Mouse (Mus musculus) kidney, postnatal 10 days (tissue): Measurements from ENCODE around the gene Patl2.

Source experiments
- DNase-seq: peaks from one replicate; pipeline ENCODE4 v3.0.0; 2021; ENCODE audit warnings: mixed read lengths

Patl2 gene

DNA sequence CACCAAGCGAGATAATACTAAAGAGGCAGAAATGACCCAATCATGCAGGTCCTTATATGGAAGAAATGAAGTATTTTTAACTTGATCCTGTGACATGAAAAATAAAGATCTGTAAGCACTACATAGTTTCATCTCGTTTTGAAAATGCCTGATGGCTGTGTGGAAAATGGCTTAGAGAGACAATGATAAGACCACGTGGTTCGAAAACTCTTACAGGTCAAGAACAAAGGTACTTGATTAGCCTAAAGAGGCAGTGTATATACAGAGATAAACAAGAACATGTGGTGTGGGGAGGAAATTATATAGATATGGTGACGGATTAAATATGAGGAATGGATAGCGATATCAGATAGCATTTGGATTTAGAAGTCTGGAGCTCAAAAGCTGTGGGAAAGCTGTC is 14.7 kb downstream of the Patl2 start:
- DNase-seq, result no peak

DNA sequence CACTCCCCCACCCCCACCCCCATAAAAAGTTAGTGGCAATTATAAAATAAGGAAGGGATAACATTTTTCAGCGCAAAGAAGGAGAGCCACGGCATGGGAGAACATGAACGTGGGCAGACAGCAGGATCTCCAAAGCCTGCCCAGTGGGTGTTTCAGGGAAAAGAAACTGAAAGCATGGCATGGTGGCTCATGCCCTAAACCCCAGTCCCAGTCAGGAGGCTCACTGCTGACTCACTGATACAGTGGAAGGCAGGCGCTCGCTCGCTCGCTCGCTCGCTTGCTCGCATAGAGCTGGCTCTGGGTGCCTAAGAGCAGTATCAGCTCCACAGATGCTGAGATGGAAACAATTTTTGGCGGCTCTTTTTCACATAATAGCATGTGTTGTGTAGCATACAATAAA is 21.7 kb downstream of the Patl2 start:
- DNase-seq, result no peak

DNA sequence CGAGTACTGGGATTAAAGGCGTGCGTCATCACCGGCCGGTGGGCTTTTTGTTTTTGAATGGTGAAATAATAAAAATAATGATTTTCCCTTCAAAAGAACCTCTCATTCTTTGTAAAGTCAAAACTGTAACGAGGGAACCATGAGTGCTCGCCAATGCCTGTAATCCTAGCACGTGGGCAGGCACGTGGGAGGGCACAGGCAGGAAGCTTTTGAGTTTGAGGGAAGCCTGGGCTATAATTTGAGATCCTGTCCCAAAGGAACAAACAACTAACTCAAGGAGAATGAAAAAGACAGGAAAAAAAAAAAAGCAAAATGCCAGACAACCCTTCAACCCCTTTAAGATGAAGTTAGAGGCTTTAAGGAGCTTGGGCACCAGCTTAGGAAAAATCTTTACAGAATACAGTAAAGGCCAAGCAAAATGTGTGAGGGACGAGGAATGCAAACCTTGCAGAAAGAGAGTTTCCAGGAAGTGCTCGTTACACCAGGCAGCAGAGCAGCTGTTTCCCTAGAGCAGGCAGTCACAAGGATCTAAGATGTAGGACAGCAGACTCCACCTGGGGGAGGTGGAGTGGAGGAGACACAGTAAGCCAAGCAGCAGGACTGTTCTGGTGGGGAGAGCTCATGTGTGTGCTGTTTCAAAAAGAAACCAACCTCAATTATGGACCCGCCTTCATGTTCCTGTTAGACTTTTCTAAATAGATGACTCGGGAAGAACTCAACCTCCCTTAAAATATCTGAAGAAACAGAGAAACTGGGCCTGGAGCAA is 22.4 kb downstream of the Patl2 start:
- no peak for DNase-seq

DNA sequence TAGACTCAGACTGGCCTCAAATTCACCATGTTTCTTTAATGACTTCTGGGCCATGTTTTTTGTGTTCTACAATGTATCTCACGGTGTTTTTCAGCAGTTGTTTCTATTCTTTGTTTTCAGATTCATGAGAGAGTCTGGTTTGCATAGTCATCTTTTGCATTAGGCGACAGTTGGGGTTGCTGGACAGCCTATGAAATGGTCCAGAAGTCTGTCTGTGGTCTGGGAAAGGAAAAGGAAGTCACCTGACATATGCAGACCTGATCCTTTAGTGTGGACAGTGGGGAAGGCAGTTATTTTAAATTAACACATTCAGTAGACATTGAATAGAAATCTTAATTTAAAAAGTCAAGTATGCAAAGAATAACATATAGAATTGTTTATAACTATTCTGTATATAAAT is 23.5 kb downstream of the Patl2 start:
- no peak for DNase-seq

DNA sequence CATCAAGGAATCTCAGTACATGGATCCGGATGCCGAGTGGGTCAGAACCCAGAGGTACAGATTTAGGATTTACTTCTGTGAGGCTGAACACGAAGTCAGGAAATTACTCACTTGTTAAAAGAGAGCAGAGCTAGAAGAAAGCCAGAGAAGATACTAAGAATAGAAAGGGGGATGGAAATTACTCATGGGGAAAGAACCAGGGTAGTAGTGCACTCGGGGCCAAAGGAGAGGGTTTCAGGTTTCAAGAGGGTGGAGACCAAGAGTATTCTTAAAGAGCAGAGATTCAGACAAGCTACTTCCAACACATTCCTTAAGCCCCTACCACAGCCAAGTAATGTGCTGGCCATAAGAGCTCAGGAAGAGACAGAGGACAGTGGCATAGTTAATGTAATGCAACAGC is 24.4 kb downstream of the Patl2 start:
- no peak for DNase-seq

DNA sequence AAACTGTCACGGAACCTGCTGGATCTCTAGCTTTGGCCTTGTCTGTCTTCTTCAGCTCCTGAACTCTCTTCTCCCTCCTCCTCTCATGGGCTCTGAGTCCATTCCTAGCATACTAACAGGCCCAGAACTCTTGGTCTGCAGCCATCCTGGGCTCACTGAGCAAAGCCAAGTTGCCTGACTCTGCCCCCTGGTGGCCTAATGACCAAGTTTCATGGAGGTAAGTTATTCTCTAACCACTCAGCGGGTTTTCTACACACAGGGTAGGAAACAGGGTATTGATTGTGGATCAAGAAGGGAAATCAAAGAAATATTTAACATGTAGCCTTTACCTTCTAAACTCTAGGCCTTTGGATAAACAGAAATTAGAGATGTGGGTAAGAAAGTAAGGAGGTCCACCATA is 25.3 kb downstream of the Patl2 start, which contains the start of gene Trim69:
Gene Trim69, plus strand, starts transcription at position 21 of the 400 bp plus-strand sequence.
- peak; percentile 93 for DNase-seq

DNA sequence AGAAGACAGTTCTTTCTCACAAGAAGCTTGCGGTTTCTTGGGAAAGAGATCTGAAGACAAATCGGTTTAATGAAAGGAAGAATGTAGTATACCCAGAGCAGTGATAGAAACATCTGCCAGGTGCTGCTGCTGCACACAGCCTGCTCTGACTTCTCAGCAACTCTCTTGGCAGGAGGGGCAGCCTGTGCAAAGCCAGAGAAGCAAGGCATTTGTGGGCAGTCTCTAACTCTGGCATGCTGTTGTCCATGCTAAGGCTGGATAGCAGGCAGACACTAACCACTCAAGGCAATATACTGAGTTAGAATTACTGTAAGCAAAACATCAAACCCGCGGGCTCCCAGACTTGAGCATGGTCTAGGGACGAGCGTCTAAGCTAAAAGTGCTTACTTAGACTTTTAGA is 26.3 kb downstream of the Patl2 start:
- DNase-seq, result no peak

DNA sequence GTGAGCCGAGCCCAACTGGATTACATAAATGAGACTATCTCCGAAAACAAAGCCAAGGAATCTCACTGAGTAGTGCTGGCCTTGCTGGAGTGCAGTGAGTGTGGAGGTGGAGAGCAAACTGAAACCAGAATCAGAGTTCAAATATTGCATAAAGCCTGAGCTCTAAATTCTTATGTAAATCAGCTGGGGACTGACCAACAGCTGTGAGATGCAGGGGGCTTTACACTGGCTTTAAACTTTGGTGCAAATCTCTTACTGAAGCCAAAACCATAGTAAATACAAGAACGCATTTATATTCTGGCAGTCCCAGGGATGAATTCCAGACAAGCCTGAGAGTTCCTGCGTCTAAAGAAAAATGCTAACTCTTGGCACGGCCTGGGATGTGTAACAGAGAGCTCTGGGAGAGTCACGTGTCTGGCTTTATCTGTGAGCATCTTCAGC is 27.6 kb downstream of the Patl2 start:
- no peak for DNase-seq

DNA sequence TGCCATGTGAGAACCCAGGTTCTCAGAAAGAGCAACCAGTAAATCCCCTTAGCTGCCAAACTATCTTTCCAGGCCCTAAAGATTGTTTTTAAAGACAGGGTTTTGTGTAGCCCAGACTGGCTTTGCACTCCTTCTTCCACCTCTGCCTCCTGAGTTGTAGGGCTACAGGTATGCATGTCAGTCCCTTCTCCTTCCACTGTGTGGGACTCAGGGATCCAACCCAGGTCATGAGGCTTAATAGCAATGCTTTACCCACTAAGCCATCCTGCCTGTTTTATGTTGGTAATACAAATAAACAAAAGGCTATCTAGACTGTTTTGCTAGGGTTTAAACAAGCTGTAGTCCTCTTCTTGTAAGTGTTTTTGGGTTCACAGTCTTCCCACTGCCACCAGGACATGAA is 28.4 kb downstream of the Patl2 start:
- no peak for DNase-seq

DNA sequence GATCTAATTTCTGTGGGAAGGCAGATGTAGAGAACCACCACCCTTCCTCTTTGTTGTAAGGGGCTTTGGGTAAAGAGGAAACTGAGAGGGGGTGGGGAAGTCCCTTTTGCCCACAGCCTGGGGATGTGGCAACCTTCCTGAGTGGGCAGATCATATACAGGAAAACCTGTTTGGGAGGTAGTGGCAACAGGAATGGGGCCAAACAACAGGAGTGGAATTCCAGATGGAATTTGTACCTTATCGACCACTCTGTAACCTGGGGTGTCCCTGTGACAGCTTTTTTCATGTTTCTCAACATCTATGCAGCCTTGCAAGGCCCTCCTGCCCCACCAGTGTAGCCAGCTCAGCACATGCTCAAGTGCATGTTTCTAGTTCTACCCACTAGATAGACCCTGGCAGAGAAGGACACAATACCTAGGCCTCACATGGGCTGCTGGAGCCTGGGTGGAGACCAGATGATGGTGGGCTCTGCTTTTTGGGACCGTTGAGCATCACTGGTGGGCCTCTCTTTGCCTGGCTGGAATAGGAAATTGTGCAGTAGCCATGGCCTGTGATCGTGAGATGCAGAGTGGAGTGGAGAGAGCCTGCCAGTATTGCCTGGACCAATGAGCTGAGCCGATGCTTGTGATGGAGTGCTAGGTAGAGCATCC is 29.8 kb downstream of the Patl2 start:
- DNase-seq, result no peak

DNA sequence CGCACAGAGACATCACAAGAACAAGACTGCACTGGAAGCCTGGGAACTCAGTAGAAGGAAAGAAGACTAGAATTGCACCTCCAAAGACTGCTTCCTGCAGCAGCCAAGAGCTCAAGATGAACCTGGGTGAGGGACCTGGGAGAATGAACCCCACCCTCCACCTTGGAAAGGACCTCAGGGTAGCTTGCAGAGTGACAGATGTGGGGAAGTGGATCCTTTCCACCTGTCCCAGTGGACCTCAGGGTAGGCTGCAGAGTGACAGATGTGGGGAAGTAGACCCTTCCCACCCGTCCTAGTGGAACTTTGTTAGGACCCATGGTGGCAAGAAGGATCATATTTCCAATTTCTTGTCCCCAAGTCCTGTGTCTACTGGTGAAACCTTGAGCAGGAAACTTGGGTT is 30.7 kb downstream of the Patl2 start:
- DNase-seq, result no peak

DNA sequence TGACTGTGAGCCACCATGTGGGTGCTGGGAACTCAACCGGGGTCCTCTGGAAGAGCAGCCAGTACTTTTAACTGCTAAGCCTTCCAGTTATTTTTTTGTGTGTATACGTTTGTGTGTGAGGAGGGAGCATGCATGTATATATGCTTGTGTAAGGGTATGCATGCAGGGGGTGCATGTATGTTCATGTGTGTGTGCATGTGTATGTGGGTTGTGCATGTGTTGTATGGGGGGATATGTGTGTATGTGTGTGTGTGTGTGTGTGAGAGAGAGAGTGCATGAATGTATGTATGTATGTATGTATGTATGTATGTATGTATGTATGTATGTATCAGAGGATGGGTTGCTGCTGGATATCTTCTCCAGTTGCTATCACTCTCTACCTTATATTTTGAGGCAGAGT is 31.5 kb downstream of the Patl2 start:
- no peak for DNase-seq

DNA sequence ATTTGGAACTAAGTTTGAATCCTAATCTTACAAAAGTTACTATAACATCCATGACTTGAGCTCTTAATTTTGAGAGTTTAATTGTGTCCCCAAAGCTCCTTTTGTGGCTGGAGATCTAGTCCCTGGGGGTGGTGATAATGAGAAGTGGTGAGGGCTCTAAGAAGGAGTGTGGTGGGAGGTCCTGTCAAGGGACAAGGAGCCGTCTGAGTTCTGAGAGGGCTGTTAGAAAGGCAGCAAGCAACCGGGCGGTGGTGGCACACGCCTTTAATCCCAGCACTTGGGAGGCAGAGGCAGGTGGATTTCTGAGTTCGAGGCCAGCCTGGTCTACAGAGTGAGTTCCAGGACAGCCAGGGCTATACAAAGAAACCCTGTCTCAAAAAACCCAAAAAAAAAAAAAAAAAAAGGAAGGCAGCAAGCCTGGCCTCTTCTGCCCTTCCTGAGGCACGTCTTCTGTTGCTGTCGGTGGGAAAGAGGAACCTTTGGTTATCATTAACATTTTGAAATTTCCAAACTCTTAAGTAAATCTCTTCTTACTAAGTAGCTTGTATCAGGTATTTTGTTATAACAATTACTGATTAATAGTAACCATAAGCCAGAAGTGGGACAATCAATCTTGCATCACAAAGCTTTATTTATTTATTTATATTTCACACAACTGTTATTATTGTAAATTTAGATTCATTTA is 32.2 kb downstream of the Patl2 start:
- no peak for DNase-seq

DNA sequence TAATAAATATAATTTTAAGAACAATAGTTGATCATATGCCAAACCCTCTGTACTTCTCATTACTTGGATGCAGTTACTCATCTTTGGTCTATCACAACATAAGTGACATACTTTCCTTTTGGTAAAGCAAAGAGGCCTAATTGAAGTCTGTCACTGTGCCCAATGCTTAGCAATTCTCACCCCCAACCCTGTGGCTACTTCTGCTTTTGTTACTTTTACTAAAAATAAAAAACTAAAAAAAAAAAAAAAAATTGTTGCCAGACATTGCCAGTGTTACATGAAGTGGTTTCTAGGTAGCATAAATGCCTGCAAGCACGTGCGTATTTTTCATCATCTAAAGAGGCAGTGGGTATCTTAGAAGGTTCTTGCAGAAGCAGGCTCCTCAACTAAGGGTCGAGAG is 33.1 kb downstream of the Patl2 start:
- no peak for DNase-seq

DNA sequence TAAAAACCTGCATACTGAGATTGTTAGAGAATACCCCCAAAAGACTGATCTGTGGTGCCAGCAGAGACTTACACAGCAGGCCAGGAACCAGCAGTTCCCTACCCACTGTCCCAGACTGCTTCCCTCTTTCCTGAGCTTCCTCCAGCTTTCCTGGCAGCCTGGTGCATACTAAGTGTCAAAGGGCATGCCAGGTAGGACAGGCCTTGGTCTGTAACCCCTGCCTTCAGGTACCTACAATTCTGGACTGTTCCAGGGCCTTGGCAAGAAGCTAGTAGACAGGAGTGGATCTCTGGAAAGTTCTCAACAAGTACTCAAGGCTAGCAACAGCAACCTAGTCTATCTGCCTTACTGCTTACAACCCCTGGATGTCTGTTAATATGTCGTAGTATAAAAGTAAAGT is 34.8 kb downstream of the Patl2 start:
- no peak for DNase-seq

DNA sequence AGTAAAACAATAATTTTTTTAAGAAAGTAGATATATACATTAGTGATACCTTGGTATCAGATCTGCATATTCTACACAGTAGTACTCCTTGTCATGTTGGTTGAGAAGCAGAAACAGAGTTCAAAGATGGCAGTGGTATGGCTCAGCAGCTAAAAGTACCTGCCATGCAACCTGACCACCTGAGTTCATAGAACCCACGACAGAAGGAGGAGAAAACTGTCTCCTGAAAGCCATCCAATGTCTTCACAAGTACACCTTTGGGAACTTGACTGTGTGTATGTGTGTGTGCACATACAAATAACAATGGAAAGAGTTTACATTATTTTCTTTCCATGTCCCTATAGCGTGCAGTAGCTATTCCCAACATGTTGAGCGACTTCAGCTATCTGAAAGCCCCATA is 36.3 kb downstream of the Patl2 start:
- DNase-seq, result no peak

DNA sequence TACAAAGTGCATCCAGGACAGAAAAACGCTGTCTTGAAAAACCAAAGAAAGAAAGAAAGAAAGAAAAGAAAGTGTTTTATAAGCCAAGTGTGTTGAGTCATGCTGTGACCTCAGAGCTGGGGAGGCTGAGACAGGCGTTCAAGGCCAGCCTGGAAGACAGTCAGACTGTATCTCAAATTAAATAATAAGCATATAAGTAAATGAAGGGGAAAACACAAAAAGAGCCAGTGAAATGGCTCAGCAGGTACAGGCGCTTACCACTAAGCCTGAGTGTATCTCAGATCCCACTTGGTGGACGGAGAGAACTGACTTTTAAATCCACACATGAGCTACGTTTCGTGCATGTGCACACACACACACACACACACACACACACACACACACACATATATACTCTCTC is 36.7 kb downstream of the Patl2 start:
- no peak for DNase-seq

DNA sequence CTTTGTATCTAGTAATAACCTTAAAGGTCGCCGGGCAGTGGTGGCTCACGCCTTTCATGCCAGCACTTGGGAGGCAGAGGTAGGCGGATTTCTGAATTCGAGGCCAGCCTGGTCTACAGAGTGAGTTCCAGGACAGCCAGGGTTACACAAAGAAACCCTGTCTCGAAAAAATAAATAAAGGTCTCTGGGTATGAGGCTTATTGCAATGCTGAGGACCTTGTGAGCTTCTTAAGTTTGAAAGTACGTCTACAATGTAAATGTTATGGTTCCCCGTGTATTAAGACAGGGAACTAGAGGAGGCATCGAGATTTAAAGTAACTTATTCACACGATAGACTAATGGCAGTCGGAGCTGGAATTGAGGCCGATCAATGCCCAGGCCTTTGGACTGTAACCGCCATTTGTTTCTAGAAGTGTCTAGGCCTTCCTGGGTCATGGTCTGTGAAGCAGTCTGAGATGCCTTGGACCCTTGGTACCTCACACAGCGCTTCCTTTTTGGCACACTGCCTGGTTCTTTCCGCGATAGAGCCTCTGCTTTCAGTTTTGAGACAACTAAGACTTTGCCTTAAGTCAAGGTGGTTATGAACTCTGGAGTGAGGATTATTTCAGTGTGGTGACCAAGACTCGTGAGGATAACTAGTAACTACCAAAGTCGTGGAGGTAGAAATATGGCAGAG is 37.6 kb downstream of the Patl2 start:
- DNase-seq, result peak; percentile 89

DNA sequence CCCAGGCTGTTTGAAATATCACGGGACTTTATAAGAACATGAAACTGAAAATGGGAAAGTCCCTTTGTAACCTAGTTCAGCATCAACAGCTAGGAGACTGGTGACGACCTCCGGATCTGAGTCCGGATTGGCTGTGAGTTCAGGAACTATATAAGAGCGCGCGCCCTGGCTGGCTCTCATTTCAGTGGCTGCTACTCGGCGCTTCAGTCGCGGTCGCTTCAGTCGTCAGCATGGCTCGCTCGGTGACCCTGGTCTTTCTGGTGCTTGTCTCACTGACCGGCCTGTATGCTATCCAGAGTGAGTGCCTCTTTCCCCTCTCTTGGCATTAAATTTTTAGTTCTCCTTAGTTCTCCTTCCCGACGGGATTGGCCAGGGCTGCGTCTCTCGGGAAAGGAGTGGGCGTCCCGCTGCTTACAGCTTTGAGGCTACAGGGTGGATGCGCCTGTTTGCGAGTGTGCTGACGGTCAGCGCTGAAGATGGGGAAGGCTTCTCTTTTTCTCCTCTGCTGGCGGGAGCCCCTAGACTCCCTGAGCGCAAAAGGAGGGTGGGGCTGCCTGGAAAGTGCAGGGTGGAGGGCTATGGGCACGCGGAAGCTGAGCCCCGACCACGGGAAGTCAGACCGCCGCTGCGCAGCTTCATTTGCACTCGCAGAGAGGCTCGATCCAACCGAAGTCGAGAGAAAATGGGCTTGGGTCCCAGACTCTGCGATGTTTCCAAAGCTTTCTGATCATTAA is 38.3 kb downstream of the Patl2 start, which contains the start of gene B2m:
Gene B2m, plus strand, starts transcription at position 179 of the 734 bp plus-strand sequence.
- DNase-seq, result peak; percentile 96

DNA sequence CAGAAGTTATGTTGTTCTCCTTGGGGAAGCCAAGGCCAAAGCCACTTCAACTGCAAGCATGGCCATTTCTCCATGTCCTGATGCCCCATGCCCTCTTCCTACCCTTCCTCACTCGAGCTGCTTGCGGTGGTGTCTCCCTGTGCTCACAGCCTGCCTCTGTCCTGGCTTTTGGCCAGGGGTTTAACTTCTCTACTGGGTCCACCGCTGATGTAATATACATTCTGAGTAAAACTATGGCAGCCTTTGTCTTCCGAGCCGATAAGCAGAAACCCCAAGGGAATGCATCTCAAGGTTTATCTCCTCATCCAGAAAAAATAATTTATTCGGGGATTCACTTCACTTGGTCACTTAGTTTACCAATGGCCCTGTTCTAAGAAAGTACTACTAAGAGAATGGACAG is 39.3 kb downstream of the Patl2 start:
- DNase-seq, result peak; percentile 30

DNA sequence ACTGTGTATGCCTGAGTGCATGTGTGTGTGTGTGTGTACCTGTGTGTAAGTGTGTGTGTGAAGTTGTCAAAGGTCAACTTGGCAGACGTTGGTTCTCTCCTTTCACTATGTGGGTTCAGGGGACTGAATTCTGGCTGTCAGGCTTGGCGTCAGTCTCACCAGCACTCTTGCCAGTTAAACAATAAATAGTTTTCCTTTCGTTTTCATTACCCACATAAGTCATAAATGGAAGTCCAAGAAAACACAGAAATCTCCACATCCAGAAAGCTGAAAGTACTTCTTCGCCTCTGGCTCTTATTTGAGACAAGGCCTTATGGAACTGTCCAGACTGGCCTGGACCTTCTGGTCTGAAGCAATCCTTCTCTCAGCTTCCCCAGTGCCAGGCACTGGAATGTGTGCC is 40.2 kb downstream of the Patl2 start:
- DNase-seq, result no peak

DNA sequence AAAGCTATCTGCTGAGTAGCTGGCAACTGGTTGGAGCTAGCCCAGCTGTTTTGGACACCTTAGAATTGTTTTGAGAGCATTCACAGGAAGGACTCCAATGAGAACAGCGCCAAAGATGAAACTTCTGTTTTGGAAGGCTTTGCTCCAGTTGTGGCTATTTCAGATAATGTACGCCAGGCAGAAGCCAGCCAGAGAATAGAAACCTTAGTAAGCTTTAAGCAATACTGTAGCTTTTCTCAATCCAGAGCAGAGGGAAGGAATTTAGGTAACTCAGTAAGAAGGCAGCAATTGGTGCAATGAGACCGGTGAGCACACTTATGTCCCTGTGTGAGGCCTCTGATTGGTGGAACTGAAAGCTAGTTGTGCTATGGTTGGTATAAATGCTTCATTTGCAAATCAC is 42.9 kb downstream of the Patl2 start:
- no peak for DNase-seq
